Mouse (Mus musculus) lung, embryonic 14.5 days (tissue): ENCODE results near the gene Inf2. TPM values are rescaled to one million over a fixed set of nuclear protein-coding genes. Genes with fewer than 3 reads are reported as not detected.

ENCODE experiments used
- ATAC-seq: fragments of 200-750 bp; cut with Nextera tagmentation; 2 replicates; pipeline ENCODE4 v1.8.0; 2017; ENCODE audit warnings: mild to moderate bottlenecking, moderate TSS enrichment, moderate library complexity; ENCODE audit not compliant: insufficient read depth
- DNase-seq: peaks from one replicate; pipeline ENCODE4 v3.0.0-alpha.2; 2015
- H3K27ac ChIP-seq: fragments of 300-500 bp; sonication (generic); 2 replicates; pipeline ENCODE4 v1.5.1; 2014; ENCODE audit warnings: low read depth, mild to moderate bottlenecking, moderate library complexity
- H3K27me3 ChIP-seq: fragments of 300-500 bp; sonication (generic); 2 replicates; pipeline ENCODE4 v1.6.1; 2014; ENCODE audit warnings: low read length, control low read depth; ENCODE audit not compliant: insufficient read depth
- H3K36me3 ChIP-seq: fragments of 300-500 bp; sonication (generic); 2 replicates; pipeline ENCODE4 v1.6.1; 2014; ENCODE audit warnings: control low read depth; ENCODE audit not compliant: insufficient read depth
- H3K4me1 ChIP-seq: fragments of 300-500 bp; sonication (generic); 2 replicates; pipeline ENCODE4 v1.6.1; 2014; ENCODE audit warnings: antibody characterized with exemption, control low read depth; ENCODE audit not compliant: insufficient read depth
- H3K4me2 ChIP-seq: fragments of 300-500 bp; sonication (generic); 2 replicates; pipeline ENCODE4 v1.6.1; 2014; ENCODE audit warnings: mild to moderate bottlenecking
- H3K4me3 ChIP-seq: fragments of 300-500 bp; sonication (generic); 2 replicates; pipeline ENCODE4 v1.5.1; 2014; ENCODE audit warnings: low read depth, low read length
- H3K9ac ChIP-seq: fragments of 300-500 bp; sonication (generic); 2 replicates; pipeline ENCODE4 v1.6.1; 2014
- H3K9me3 ChIP-seq: fragments of 300-500 bp; sonication (generic); 2 replicates; pipeline ENCODE4 v1.6.1; 2016; ENCODE audit warnings: low read depth, low read length, control low read depth
- CTCF ChIP-seq: IDR thresholded peaks from 2 replicates; pipeline ENCODE4 v1.5.1; 2016; ENCODE audit warnings: antibody characterized with exemption, low read depth
- WGBS: fragments of 180-500 bp; shearing (Covaris S2); extraction: QIAGEN DNeasy Blood & Tissue Kit; methylation state at CpG from one replicate; pipeline ENCODE4 v1.1.7; 2014; 5-methylcytosine and 5-hydroxymethylcytosine counted together
- polyA plus RNA-seq: library from polyadenylated mRNA; unstranded; fragments of >200 nt; fragmentation: Nextera tagmentation; extraction: Ambion mirVana; gene quantifications from 2 replicates; pipeline ENCODE4 v1.2.1, GENCODE M21; 2014

Inf2 gene
- polyA plus RNA-seq, 1 experiment from 2014 or later, result 5.2 TPM

DNA sequence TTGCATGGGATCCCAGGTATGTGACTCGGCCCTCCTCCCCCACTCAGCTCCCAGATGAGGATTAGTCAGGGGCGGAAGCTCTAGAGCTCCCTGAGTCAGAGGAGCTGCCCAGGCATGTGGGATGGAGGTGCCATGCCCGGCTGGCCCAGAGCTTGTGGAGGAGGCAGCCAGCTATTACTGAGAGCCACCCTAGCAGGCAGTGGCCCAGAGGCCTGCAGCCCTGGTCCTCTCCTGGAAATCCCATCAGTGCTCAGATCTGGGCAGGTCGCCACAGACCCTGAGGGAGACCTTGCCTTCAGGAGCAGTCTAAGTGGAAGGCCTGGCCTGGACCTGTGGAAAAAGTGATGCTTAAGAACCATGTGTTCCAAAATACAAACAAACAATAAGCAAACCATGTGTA is 7.0 kb downstream of the Inf2 start:
- Histone ChIP-seq H3K27me3 (no peaks in the 10 kb centered on the region), H3K4me3 (no peak overlapping the region), H3K36me3 (no peaks in the 10 kb centered on the region), H3K9me3 (no peaks in the 10 kb centered on the region), H3K4me1 (peaks cover 21% of the 10 kb centered on the region), H3K4me2 (no peak overlapping the region), H3K9ac (no peak overlapping the region), H3K27ac (peak overlapping the region; percentile 65; the same call in 1 of the 2 replicates)
- 64% methylated on average over 4 of the region's 4 CpGs for WGBS
- ATAC-seq (no peak), DNase-seq (no peak)
- no peak for TF ChIP-seq CTCF

DNA sequence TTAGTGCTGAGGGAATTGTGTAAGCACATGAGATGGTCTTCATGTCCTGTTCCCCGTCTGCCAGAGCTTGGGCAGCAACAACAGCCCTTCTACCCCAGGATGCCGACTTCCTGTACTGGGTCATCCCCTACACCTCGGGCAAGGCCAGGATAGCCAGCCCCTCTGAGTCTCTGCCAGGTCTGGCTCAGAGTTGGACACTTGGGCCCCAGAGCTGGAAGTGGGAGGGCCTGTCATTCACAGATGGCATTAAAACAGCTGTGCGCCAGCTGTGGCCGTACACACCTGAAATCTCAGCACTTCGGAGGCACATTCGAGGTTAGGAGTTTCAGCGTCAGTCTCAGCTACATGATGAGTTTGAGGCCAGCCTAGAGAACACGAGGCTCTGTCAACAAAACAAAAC is 7.9 kb downstream of the Inf2 start:
- ATAC-seq, result no peak
- DNase-seq, result no peak
- H3K36me3 ChIP-seq, result no peaks in the 10 kb centered on the region
- no peaks in the 10 kb centered on the region for H3K9me3 ChIP-seq
- H3K4me2 ChIP-seq, result no peak overlapping the region
- H3K4me3 ChIP-seq, result no peak overlapping the region
- no peak for TF ChIP-seq CTCF
- no peaks in the 10 kb centered on the region for H3K27me3 ChIP-seq
- H3K4me1 ChIP-seq, result peaks cover 21% of the 10 kb centered on the region
- H3K27ac ChIP-seq, result no peak overlapping the region
- no peak overlapping the region for H3K9ac ChIP-seq
- 71% methylated on average over 9 of the region's 9 CpGs for WGBS

DNA sequence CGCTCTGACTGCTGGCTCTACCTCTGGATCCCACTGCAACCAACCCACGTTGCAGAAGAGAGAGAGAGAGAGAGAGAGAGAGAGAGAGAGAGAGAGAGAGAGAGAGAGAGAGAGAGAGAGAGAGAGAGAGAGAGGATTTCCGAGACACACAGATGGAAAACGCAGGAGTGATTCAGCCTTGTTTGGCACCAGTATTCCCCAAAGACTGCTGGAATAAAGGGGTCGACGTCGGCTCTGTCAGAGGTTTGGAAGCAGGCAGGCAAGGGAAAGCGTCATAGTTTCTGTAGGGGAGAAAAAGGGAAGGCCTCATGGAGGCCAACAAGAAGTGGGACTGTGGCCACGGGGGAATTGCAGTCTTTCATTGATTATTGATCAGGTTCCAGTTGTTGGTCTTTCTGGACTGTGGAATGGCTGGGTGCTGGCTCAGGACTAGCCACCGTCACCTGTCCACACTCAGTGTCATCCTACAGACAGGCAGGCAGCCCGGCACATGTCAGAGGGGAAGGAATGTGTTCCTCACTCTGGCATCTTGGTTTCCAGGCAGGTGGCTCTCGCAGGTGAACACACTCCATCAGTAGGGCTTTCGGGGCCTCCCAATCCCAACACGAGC is 8.4 kb downstream of the Inf2 start:
- H3K27me3 ChIP-seq, result no peaks in the 10 kb centered on the region
- H3K36me3 ChIP-seq, result no peaks in the 10 kb centered on the region
- no peak for ATAC-seq
- H3K4me3 ChIP-seq, result no peak overlapping the region
- peaks cover 21% of the 10 kb centered on the region for H3K4me1 ChIP-seq
- no peak for DNase-seq
- no peak overlapping the region for H3K9ac ChIP-seq
- H3K27ac ChIP-seq, result no peak overlapping the region
- no peaks in the 10 kb centered on the region for H3K9me3 ChIP-seq
- 66% methylated on average over 14 of the region's 14 CpGs for WGBS
- no peak for TF ChIP-seq CTCF
- H3K4me2 ChIP-seq, result no peak overlapping the region

DNA sequence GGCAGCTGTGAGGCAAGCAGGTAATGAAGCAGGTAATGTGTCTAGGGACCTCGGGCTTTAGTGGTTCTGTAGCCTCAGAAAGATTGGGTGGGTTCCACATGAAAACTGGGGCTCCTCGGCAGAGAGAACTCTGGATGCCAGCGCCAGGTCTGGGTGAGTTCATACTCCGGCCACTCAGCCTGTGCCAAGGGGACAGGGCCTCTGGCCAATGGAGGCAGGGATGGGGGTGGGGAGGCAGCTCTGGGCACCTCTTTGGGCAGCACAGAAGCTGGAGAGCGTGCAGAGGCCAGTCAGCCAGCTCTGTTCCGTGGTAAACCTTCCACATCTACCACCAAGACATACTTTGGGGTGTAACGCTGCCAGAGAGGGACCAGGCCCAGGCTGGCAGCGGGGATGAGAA is 9.0 kb downstream of the Inf2 start:
- no peaks in the 10 kb centered on the region for H3K36me3 ChIP-seq
- no peak for ATAC-seq
- H3K27ac ChIP-seq, result no peak overlapping the region
- H3K4me1 ChIP-seq, result peaks cover 21% of the 10 kb centered on the region
- no peak for TF ChIP-seq CTCF
- WGBS, result 86% methylated on average over 8 of the region's 8 CpGs
- no peak overlapping the region for H3K4me3 ChIP-seq
- no peaks in the 10 kb centered on the region for H3K9me3 ChIP-seq
- no peaks in the 10 kb centered on the region for H3K27me3 ChIP-seq
- DNase-seq, result no peak
- no peak overlapping the region for H3K9ac ChIP-seq
- H3K4me2 ChIP-seq, result no peak overlapping the region

DNA sequence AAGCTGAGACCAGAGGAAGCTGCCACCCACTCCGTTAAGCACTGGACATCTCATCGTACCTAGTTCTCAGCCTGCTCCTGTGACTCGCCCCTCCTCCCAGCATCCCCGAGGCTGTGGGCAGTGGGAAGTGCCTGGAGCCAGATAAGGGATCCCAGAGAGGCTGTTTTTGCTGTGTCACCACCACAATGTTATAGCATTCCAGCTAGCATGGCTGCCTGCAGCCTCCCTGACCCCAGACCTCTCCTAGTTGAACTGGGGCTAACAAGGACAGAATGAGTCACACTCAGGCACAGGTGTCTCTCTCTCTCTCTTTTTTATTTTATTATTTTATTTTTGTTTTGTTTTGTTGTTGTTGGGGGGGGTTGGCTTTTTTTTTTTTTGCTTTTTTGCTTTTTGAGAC is 10.6 kb downstream of the Inf2 start:
- Histone ChIP-seq H3K27me3 (no peaks in the 10 kb centered on the region), H3K27ac (no peak overlapping the region), H3K9me3 (no peaks in the 10 kb centered on the region), H3K4me1 (peaks cover 12% of the 10 kb centered on the region), H3K4me2 (no peak overlapping the region), H3K4me3 (no peak overlapping the region), H3K9ac (no peak overlapping the region), H3K36me3 (no peaks in the 10 kb centered on the region; the same call in 1 of the 2 replicates)
- no peak for TF ChIP-seq CTCF
- WGBS, result 24% methylated on average over 4 of the region's 4 CpGs
- DNase-seq (no peak), ATAC-seq (no peak)

DNA sequence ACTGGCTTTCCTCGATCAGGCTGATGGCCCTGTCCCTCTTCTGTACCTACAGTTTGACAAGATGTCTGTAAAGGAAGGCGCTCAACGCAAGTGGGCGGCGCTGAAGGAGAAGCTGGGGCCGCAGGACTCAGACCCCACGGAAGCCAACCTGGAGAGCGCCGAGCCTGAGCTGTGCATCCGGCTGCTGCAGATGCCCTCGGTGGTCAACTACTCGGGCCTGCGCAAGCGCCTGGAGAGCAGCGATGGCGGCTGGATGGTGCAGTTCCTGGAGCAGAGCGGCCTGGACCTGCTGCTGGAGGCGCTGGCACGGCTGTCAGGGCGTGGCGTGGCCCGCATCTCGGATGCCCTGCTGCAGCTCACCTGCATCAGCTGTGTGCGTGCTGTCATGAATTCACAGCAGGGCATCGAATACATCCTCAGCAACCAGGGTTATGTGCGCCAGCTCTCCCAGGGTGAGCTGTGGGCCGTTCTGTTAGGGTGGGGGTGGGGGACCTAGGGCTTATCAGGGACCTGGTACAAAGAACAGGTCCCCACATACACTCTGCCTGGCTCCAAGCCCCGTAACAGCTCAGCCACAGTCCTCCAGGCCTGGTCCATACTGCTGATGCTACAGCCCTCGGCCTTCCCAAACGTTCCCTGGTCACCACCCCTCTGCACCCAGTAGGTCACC is 11.5 kb downstream of the Inf2 start:
- Histone ChIP-seq H3K9me3 (no peaks in the 10 kb centered on the region), H3K9ac (no peak overlapping the region), H3K4me3 (no peak overlapping the region), H3K27me3 (no peaks in the 10 kb centered on the region), H3K27ac (no peak overlapping the region), H3K36me3 (no peaks in the 10 kb centered on the region; the same call in 1 of the 2 replicates), H3K4me2 (no peak overlapping the region), H3K4me1 (peaks cover 3% of the 10 kb centered on the region; the same call in 1 of the 2 replicates)
- no peak for TF ChIP-seq CTCF
- ATAC-seq, result no peak
- DNase-seq, result no peak
- 83% methylated on average over 30 of the region's 30 CpGs for WGBS

DNA sequence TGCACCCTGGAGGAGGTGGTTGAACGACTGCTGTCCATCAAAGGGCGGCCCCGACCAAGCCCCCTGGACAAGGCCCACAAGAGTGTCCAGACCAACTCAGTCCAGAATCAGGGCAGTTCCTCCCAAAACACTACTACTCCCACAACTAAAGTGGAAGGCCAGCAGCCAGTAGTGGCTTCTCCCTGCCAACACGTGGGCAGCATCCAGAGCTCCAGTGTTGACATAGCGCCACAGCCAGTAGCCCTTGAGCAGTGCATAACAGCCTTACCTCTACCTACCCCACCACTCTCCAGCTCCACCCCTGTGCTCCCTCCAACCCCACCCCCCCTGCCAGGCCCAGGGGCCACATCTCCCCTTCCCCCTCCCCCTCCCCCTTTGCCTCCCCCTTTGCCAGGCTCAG is 15.4 kb downstream of the Inf2 start:
- WGBS, result 80% methylated on average over 5 of the region's 5 CpGs
- no peaks in the 10 kb centered on the region for H3K9me3 ChIP-seq
- no peak for DNase-seq
- no peak for ATAC-seq
- H3K4me3 ChIP-seq, result no peak overlapping the region
- no peak overlapping the region for H3K4me2 ChIP-seq
- H3K27ac ChIP-seq, result no peak overlapping the region
- no peak overlapping the region for H3K9ac ChIP-seq
- H3K36me3 ChIP-seq, result no peaks in the 10 kb centered on the region; the same call in 1 of the 2 replicates
- H3K4me1 ChIP-seq, result no peaks in the 10 kb centered on the region
- no peaks in the 10 kb centered on the region for H3K27me3 ChIP-seq
- TF ChIP-seq CTCF, result no peak
